Mouse (Mus musculus) embryonic stem cell, embryonic (primary cell): Measurements from ENCODE around the gene Syne2.

ENCODE experiments used
- CTCF ChIA-PET, 4 experiments: fragments of 300-600 bp in 2 of 4; fragments of 350-600 bp in 2 of 4; sonication (Branson Sonifier 250); formaldehyde crosslinking; loops; one replicate each; lab custom pipeline; 2022; ENCODE audit warnings: inconsistent platforms in 2 of 4; lab: Charles Lee
- POLR2A ChIA-PET, 4 experiments: fragments of 300-600 bp in 2 of 4; fragments of 350-600 bp in 2 of 4; sonication (Branson Sonifier 250); formaldehyde crosslinking; loops; one replicate each; lab custom pipeline; 2022; ENCODE audit warnings: antibody characterized with exemption in 4 of 4, inconsistent platforms in 1 of 4; lab: Charles Lee

Syne2 gene

DNA sequence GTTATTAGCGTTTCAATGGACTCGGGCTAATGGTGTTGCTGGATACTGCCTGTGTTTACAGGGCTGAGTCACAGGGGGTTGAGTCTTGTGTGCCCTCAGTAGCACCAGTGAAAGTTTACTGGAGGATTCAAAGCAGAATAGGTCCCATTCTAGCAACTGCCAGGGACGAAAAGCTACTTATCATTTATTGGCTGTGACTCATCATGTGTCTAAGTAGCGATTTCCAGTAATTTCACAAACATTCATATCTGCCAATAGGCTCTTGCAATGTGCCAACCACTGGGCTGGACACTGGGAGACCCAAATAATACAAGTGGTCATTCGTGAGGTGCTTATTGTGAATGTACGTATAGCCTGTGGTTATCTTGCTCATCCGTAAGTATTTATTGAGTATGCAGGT, 2.3 kb downstream of the Syne2 start:
- CTCF ChIA-PET: interaction anchor here in 1 of 4 experiments (0.6 kb wide), 1 partner anchor 357 kb away, joined by 4 read pairs; no protein-coding TSS in a partner anchor
- POLR2A ChIA-PET: interaction anchor here in 1 of 4 experiments (1.0 to 2.0 kb wide), 3 partner anchors 16 to 85 kb away, joined by 3 to 6 read pairs (median 3); partner anchors contain the start of gene Sgpp1

DNA sequence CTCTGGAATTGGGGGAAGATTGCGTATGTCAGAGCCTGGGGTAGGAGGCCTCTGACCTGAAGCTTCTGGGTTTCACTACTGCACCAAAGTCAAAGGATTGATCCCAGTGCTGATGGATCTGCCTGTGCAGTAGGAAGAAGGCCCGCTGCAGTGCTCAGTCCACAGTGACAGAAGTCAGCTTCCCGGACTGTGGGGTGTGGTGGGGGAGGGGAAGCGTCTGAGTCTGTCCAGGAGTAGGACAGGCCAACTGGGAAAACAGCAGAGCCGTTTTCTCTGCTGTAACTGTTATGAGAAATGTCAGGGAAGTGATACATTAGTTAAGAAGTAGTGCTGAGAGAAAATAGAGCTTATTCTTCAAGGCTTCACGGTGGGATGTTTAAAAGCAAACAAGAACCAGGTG, 4.2 kb downstream of the Syne2 start:
- ChIA-PET POLR2A (interaction anchor here in 2 of 4 experiments (1.0 to 1.2 kb wide), 2 partner anchors 10 to 369 kb away, joined by 3 read pairs; no protein-coding TSS in a partner anchor), CTCF (interaction anchor here in 3 of 4 experiments (0.6 to 0.7 kb wide), 4 partner anchors 16 to 375 kb away, joined by 3 to 5 read pairs (median 4); no protein-coding TSS in a partner anchor)

DNA sequence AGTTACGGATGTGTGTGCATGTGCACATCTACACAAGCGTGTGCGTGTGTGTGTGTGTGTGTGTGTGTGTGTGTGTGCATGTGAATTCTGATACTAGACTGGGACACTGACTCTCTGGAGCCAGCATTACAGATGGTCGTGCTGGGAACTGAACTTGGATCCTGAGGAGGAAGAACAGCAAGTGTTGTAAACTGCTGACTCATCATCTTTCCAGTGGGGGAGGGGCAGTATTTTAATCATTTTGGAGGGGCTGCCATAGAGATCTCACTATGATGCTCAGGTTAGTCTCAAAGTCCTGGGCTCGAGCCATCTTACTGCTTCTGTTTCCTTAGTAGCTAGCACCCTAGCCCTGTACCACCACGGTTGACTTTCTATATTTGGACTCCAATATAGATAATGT, 5.5 kb downstream of the Syne2 start:
- ChIA-PET POLR2A (interaction anchor here in 1 of 4 experiments (1.0 kb wide), 1 partner anchor 10 kb away, joined by 3 read pairs; no protein-coding TSS in a partner anchor), CTCF (no interaction called here)

DNA sequence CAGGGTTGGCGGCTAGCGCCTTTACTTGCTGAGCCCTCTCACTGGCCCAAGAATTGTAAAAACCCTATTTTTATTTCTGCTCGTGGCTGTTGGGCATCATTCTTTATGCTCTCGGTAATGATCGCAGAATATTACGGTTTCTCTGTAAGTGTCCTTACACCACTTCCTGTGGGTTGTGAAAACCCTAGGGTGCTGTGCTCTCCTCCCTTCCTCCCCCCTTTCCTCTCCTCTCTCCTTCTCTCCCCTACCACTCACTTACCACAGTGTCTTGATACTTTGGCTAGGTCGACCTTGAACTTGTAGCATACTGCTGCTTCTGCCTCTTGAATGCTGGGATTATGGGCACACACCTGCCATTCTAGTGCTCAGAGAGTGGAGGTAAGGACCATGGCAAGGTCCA, 7.5 kb downstream of the Syne2 start:
- CTCF ChIA-PET: no interaction called here
- POLR2A ChIA-PET: interaction anchor here in 1 of 4 experiments (2.6 kb wide), 1 partner anchor 11 kb away, joined by 7 read pairs; no protein-coding TSS in a partner anchor

DNA sequence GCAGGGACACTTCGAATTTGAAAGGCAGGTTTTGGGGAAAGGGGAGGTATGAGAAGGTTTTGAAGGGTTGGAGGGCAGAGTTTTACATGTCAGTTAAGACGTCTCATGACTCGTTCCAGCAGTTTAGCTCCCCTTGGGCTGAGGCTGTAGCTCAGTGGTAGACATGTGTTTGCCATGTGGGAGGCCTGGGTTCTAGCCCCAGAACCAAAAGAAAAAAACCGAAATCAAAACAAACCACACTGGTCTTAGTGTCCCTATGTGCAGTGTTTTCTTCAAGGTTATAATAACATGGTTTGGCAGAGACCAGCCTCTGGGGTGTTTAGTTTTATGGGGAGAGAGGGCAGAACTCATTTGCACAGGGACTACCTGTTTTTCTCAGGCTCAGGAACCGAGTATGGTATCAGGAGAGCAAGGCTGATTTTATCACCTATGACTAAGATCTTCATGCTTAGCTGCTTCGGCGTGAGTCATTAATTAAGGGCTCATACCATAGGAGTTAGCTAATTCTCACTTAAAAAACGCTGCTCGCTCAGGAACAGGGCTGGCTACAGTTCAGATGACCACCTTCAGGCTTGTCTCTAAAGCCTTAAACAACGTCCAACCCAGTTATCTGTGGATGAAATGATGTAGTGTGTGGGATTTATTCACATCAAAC, 8.9 kb downstream of the Syne2 start:
- POLR2A ChIA-PET: interaction anchor here in 1 of 4 experiments (2.6 kb wide), 1 partner anchor 10 kb away, joined by 7 read pairs; no protein-coding TSS in a partner anchor
- CTCF ChIA-PET: no interaction called here

DNA sequence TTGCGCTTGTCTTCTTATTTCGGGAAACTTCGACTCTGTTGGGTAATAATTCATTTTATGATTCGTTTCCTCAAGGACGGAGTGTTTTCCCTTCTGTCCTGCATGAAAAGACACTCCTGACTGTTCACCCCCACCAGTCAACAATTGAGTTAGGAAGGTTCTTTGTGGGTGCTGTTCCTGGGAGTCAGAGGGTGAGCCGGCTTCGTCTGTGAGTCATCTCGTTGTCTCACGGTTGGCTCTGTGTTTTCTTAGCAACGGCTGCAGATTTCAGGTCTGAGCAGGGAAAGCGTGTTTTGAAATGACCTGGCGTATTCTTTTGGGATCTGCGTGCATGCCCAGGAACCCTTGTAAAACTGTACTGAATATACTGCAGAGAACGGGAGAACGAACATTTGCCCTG, 9.8 kb downstream of the Syne2 start:
- ChIA-PET POLR2A (interaction anchor here in 2 of 4 experiments (0.6 to 2.6 kb wide), 2 partner anchors 9 to 544 kb away, joined by 3 to 7 read pairs; no protein-coding TSS in a partner anchor), CTCF (no interaction called here)

DNA sequence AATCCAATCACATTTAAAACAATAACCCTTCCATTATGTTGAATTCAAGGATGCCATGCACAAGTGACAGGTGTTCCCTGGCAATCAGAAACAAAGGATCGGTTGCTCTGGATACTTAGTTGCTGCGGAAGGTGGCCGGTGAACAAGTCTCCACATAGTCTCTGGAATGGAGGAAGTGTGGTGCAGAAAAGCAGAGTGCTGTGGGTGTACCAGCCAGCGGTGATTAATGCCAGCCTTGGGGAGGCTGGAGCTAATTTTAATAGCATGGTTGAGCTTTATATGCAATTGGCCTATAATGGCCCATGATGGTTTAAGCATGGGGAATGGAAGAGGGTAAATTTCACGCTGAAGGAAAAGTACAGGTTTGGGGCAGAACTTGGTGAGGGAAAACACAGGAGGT, 11.7 kb downstream of the Syne2 start:
- ChIA-PET CTCF (no interaction called here), POLR2A (interaction anchor here in 1 of 4 experiments (0.6 kb wide), 1 partner anchor 222 kb away, joined by 3 read pairs; no protein-coding TSS in a partner anchor)

DNA sequence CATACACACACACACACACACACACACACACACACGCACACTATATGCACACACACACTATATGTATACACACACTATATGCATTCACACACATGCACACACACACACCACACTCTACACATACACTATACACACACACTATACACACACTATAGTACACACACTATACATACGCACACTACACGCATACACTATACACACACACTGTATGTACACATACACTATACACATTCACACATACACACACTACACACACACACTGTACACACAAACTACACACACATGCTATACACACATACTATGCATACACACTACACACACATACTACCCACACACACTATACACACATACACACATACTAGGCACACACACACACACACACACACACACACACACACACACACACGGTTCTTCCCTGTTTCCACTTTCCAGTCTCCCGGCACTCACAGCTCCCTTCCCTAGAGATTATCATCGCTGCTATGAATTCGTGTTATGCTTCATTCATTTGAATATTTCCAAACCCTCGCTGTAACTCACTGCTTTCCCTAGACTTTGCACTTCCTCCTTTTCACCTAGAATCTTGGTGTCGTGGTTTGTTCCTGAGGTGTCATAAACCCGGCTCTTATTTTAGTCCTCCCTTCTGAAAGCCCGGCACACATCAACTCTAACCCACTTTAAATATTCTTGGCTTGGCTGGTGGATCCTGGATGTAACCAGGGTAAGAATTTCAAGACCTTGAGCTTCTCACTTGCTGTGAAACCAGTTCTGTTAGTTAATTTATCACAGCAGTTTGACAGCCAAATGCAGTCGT, 15.4 kb downstream of the Syne2 start:
- ChIA-PET CTCF (no interaction called here), POLR2A (interaction anchor here in 1 of 4 experiments (0.6 to 1.3 kb wide), 3 partner anchors 10 to 447 kb away, joined by 3 to 4 read pairs (median 3); no protein-coding TSS in a partner anchor)

DNA sequence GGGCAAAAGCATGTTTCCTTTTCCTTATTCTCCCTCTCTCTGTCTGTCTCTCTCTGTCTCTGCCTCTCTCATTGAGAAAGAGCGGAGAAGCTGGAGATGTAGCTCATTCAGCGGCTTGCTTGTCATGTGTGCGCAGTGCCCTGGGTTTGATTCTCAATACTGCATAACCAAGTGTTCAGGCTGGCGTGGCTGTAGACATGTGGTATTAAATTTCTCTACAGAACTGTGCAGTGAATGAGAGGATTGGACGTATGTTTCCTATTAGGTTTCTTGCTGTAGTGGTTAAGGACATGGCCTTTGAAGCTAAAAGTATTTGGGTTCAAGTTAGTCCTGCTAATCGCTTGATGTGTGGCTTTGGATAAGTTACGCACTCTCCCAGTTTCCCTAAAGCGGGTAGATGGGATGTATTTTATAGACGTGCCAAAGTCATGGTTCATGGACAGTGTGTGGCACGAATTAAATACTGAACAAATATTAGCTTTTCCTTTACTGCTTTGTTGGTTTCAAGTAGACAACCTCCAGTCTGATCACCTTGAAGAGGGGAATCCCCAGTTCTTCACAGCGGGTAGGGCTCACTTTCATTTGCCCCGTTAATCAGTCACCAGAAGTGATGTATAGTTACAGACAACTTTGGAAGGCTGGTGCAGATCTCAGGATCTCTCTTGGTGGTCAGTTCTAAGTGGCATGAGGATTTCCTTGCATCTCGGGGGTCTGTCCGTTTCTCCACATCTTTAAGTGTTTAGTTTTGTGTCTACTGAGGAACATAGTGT, 16.2 kb downstream of the Syne2 start:
- POLR2A ChIA-PET: interaction anchor here in 1 of 4 experiments (0.6 to 1.3 kb wide), 3 partner anchors 11 to 448 kb away, joined by 3 to 4 read pairs (median 3); no protein-coding TSS in a partner anchor
- CTCF ChIA-PET: no interaction called here

DNA sequence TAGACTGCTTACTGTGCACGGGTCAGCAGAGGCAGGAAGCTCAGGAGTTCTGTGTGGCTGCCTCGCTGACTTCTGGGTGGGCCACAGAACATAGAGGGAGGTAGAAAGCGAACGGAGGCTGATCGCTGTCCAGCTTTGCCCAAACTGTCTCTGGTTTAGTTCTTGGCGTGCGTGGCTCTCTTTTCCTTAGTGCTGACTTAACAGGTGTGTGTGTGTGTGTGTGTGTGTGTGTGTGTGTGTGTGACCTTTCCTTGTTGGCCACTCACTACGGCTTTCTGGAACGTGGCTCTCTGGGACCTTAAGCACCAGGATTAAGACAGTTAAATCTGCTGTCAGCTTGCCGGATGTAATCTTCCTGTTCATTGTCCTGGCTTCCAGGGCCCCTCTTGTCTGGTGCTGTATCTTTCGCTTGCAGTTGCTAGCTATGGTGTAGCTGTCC, 18.6 kb downstream of the Syne2 start:
- ChIA-PET POLR2A (interaction anchor here in 3 of 4 experiments (0.6 to 1.7 kb wide), 9 partner anchors 10 to 353 kb away, joined by 3 to 7 read pairs (median 3); partner anchors contain the start of gene Ppp2r5e (in 1 of the 3)), CTCF (interaction anchor here in 3 of 4 experiments (0.6 to 1.8 kb wide), 8 partner anchors 32 to 992 kb away, joined by 3 to 6 read pairs (median 3); no protein-coding TSS in a partner anchor)

DNA sequence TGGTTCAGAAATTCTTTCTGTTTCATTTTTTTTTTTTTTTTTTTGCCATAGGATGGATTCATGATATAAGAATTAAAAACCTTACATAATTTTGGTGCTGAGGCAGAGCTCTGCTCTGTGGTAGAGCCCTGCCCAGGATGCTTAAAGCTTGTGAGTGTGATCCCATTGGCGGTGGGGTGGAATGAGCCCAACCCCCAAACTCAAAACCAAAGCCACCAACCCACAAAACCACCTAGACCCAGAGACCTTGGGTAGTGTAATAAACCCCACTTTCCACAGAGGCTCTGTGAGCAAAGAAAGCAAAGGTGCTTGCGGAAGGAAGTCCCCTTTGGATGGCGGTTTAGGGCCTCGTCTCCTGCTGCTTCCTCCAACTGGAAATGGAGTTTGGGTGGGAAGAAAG, 19.5 kb downstream of the Syne2 start:
- ChIA-PET POLR2A (interaction anchor here in 3 of 4 experiments (0.6 to 1.7 kb wide), 7 partner anchors 11 to 354 kb away, joined by 3 to 7 read pairs (median 3); no protein-coding TSS in a partner anchor), CTCF (interaction anchor here in 2 of 4 experiments (0.5 to 1.0 kb wide), 2 partner anchors 110 to 369 kb away, joined by 3 to 4 read pairs; no protein-coding TSS in a partner anchor)

DNA sequence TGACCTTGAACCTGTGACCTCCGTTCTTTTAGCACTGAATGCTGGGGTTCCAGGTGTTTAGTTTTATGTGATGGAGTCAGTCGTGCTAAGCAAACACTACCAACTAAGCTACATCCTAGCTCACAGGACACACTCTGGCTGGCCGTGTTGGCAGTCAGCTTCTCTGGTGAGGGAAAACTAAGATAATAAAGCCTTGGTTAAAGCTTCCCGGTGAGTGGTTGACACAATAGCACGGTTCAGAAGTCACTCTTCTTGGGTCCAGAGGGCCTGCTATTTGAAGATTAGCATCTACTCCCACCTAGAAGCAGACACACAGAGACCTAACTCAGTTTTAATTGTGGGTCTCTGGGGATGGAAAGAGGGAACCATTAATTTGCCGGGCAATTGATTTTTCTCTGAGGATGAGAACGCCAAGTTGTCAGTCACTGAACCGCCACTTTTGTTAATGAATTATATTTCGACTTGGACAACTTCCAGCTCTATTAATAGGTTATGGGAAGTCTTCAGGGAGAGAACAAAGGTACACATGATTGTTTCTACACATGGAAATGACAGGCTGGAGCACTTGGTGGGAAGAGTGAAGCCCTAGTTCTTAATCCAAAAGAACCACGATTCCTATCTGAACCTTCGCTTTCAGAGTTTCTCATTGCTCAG, 21.3 kb downstream of the Syne2 start:
- CTCF ChIA-PET: no interaction called here
- POLR2A ChIA-PET: no interaction called here

DNA sequence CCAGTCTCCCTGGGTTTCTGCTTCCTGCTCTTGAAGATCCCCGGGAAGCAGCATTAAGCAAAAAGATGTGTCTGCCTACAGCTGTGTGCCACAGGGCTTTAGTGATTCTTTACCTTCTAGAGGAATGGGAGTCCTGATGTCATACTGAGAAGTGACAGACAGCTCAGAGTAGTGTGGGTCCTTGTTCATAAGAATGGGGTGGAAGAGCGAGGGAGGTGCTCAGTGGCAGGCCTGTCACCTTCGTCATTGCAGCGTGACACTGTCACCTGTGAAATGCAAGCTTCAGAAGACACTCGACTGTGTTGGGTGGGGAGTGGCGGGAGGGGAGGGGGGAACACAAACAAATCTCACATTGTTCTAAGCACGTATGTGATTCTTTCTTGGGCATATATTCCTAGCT, 23.2 kb downstream of the Syne2 start:
- CTCF ChIA-PET: interaction anchor here in 1 of 4 experiments (0.8 kb wide), 1 partner anchor 45 kb away, joined by 3 read pairs; no protein-coding TSS in a partner anchor
- POLR2A ChIA-PET: no interaction called here

DNA sequence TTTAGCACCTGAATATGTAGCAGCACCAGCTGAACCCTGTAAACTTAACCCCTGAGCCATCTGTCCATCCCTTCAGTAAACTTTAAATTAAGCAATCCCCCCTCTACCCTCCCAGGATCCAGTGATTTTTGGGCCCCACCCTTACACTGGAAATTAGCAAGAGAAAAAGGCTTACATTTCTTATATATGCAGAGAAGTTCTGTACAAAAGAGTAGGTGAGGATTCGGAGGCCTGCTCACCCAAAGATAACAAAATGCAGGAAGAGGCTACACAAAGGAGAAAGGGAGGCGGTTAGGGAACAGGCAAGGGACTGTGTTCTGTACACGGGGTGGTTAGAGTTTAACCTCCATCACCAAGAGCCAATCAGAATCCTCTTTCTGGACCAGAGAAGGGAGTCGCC, 26.4 kb downstream of the Syne2 start:
- POLR2A ChIA-PET: interaction anchor here in 1 of 4 experiments (1.5 kb wide), 1 partner anchor 121 kb away, joined by 4 read pairs; no protein-coding TSS in a partner anchor

DNA sequence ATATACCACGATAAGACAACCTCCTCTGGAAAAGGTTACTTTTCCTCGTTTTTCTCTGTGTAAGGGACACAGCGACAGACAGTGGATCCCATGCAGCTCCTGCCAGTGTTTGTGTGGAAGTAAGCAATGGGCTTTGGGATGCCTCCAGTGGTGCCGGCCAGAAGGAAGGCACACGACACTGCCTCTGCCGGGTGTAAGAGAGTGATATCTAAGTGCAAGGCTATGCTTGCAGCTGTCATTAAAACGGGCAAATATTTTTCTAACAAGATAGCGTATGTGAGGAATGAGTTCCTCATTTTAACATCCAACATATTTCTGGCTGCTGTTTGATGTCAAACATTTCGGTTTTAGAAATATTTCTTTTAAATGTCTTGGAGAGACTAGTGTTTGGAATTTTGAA, 27.1 kb downstream of the Syne2 start:
- ChIA-PET POLR2A (interaction anchor here in 2 of 4 experiments (1.0 to 1.5 kb wide), 2 partner anchors 26 to 121 kb away, joined by 3 to 4 read pairs; no protein-coding TSS in a partner anchor), CTCF (interaction anchor here in 2 of 4 experiments (0.6 to 0.7 kb wide), 2 partner anchors 74 to 1352 kb away, joined by 3 to 7 read pairs; no protein-coding TSS in a partner anchor)

More for the DNA sequence above, 26.4 kb downstream of the Syne2 start:
- CTCF ChIA-PET: interaction anchor here in 1 of 4 experiments (0.6 kb wide), 1 partner anchor 75 kb away, joined by 7 read pairs; no protein-coding TSS in a partner anchor

DNA sequence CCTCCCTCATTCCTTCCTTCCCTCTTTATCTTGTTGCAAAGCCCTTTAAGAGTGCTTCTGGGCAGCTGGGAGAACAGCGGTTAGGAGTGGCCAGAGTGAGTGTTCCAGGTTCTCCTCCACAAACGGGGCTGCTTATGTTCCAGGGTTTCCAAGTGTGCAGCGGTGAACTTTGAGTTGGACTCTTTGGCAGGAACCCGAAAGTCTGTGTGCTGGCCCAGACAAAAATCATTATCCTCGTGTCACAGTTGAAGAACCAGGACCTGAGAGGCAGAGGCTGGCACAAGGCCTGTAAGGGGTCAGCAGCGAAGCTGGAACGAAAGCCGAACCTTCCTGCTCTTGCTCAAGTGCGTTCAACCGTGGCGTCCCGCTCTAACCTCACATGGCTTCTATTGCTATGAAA, 28.6 kb downstream of the Syne2 start:
- CTCF ChIA-PET: no interaction called here
- POLR2A ChIA-PET: no interaction called here

DNA sequence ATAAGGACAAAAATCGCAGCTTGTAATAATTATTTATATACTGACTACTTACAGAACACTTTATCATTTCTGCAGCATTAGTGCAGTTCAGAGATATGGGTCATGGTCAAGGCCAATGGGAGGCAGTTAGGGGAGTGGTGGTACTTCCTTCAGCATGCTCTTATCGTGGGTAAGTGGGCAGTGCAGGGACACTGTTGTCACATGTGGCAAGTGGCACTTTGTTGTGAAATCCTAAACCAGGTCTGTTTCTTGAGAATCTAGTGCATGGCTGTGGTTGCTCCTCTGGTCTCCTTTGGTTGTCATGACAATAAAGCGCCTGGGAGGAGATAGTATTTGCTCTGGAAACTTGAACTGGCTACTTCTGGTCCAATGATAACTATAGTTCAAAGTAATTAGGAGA, 32.3 kb downstream of the Syne2 start:
- ChIA-PET CTCF (interaction anchor here in 1 of 4 experiments (0.5 kb wide), 1 partner anchor 10 kb away, joined by 4 read pairs; no protein-coding TSS in a partner anchor), POLR2A (interaction anchor here in 1 of 4 experiments (0.5 to 0.6 kb wide), 2 partner anchors 51 to 216 kb away, joined by 3 to 5 read pairs; no protein-coding TSS in a partner anchor)
